Mouse (Mus musculus) gastrocnemius, adult 2 months (tissue): ENCODE results near the gene Bin2. TPM values are rescaled to one million over a fixed set of nuclear protein-coding genes. Genes with fewer than 3 reads are reported as not detected.

Experiments used
- DNase-seq: peaks from one replicate; pipeline ENCODE4 v3.0.0; 2022
- H3K27ac ChIP-seq: fragments of 200-600 bp; 2 replicates; pipeline ENCODE4 v1.8.1; 2022; ENCODE audit warnings: mild to moderate bottlenecking
- H3K4me3 ChIP-seq: fragments of 200-600 bp; 2 replicates; pipeline ENCODE4 v1.8.1; 2022; ENCODE audit warnings: mild to moderate bottlenecking, moderate library complexity
- CTCF ChIP-seq: fragments of 200-600 bp; IDR thresholded peaks from 2 replicates; pipeline ENCODE4 v1.8.1; 2022; ENCODE audit warnings: antibody characterized with exemption, mild to moderate bottlenecking, moderate library complexity
- intact Hi-C: fragments of 180-260 bp; cut with DNase I; formaldehyde crosslinking; loops from one replicate; pipeline ENCODE4 v1.15.1; 2025
- total RNA-seq, 2 experiments: library from RNA; stranded (reverse); gene quantifications; 2 replicates each; pipeline ENCODE4 v1.2.3; 2021

Bin2 gene
- total RNA-seq, 2 experiments from 2014 or later, result 0.69 TPM; not detected in 1

- Histone ChIP-seq H3K27ac (no peak overlapping the region), H3K4me3 (no peak overlapping the region)
- DNase-seq, result no peak
- TF ChIP-seq CTCF, result no peak
- intact Hi-C loops, result no loop called here
Measured at GRCm38 (mm10) chr15:100698078-100698477, 28.7 kb upstream of the Bin2 start.

- intact Hi-C loops, result no loop called here
- no peak for DNase-seq
Measured at GRCm38 (mm10) chr15:100694406-100694805, 25.1 kb upstream of the Bin2 start.

GRCm38 (mm10) chr15:100691990-100692389 lies 22.6 kb upstream of the Bin2 start:
- Histone ChIP-seq H3K4me3 (no peak overlapping the region), H3K27ac (no peak overlapping the region)
- TF ChIP-seq CTCF, result no peak
- intact Hi-C loops, result no loop called here
- no peak for DNase-seq

More at GRCm38 (mm10) chr15:100694406-100694805, 25.1 kb upstream of the Bin2 start:
- H3K27ac ChIP-seq, result no peak overlapping the region
- no peak overlapping the region for H3K4me3 ChIP-seq
- TF ChIP-seq CTCF, result no peak

GRCm38 (mm10) chr15:100687430-100687971 lies 18.1 kb upstream of the Bin2 start, which contains the start of gene Cela1:
Gene Cela1 (minus strand): TSS chr15:100687921.
- intact Hi-C loops, result no loop called here
- H3K4me3 ChIP-seq, result no peak within 1 kb of the TSS
- TF ChIP-seq CTCF, result no peak
- no peak for DNase-seq
- no peak within 1 kb of the TSS for H3K27ac ChIP-seq

- intact Hi-C loops, result no loop called here
- TF ChIP-seq CTCF, result no peak
- Histone ChIP-seq H3K4me3 (no peak overlapping the region), H3K27ac (no peak overlapping the region)
- DNase-seq, result no peak
Measured at GRCm38 (mm10) chr15:100686989-100687388, 17.6 kb upstream of the Bin2 start.

- Histone ChIP-seq H3K4me3 (no peak overlapping the region), H3K27ac (no peak overlapping the region)
- intact Hi-C loops, result no loop called here
- DNase-seq, result no peak
- no peak for TF ChIP-seq CTCF
Measured at GRCm38 (mm10) chr15:100686434-100686833, 17.1 kb upstream of the Bin2 start.

GRCm38 (mm10) chr15:100685849-100686248 lies 16.5 kb upstream of the Bin2 start:
- TF ChIP-seq CTCF, result no peak
- intact Hi-C loops, result no loop called here
- Histone ChIP-seq H3K4me3 (no peak overlapping the region), H3K27ac (no peak overlapping the region)
- no peak for DNase-seq

- intact Hi-C loops, result no loop called here
- DNase-seq, result no peak
- Histone ChIP-seq H3K27ac (no peak overlapping the region), H3K4me3 (no peak overlapping the region)
- no peak for TF ChIP-seq CTCF
Measured at GRCm38 (mm10) chr15:100685255-100685654, 15.9 kb upstream of the Bin2 start.

- intact Hi-C loops, result loop anchor here (5.0 kb wide), 1 partner anchor 72 kb away; no protein-coding TSS in a partner anchor
- Histone ChIP-seq H3K4me3 (no peak overlapping the region), H3K27ac (no peak overlapping the region)
- DNase-seq, result no peak
- TF ChIP-seq CTCF, result no peak
Measured at GRCm38 (mm10) chr15:100684450-100684849, 15.1 kb upstream of the Bin2 start.

- Histone ChIP-seq H3K4me3 (no peak overlapping the region), H3K27ac (no peak overlapping the region)
- DNase-seq, result peak; percentile 80
- intact Hi-C loops, result loop anchor here (2.0 to 5.0 kb wide), 3 partner anchors 71 to 214 kb away; partner anchors contain the start of gene Letmd1
- TF ChIP-seq CTCF, result peak; percentile 78
Measured at GRCm38 (mm10) chr15:100683041-100683440, 13.7 kb upstream of the Bin2 start.

- no peak for TF ChIP-seq CTCF
- intact Hi-C loops, result loop anchor here (2.0 to 5.0 kb wide), 3 partner anchors 69 to 213 kb away; partner anchors contain the start of gene Letmd1
- no peak overlapping the region for H3K4me3 ChIP-seq
- DNase-seq, result no peak
- H3K27ac ChIP-seq, result no peak overlapping the region
Measured at GRCm38 (mm10) chr15:100681770-100682169, 12.4 kb upstream of the Bin2 start.

GRCm38 (mm10) chr15:100680381-100680780 lies 11.0 kb upstream of the Bin2 start:
- TF ChIP-seq CTCF, result no peak
- no peak overlapping the region for H3K4me3 ChIP-seq
- no peak for DNase-seq
- H3K27ac ChIP-seq, result no peak overlapping the region
- intact Hi-C loops, result loop anchor here (5.0 kb wide), 1 partner anchor 68 kb away; no protein-coding TSS in a partner anchor

GRCm38 (mm10) chr15:100679005-100679404 lies 9.7 kb upstream of the Bin2 start:
- Histone ChIP-seq H3K27ac (no peak overlapping the region), H3K4me3 (no peak overlapping the region)
- no peak for TF ChIP-seq CTCF
- intact Hi-C loops, result no loop called here
- no peak for DNase-seq

GRCm38 (mm10) chr15:100678581-100678980 lies 9.2 kb upstream of the Bin2 start:
- no peak for DNase-seq
- no peak overlapping the region for H3K4me3 ChIP-seq
- no peak overlapping the region for H3K27ac ChIP-seq
- intact Hi-C loops, result no loop called here
- no peak for TF ChIP-seq CTCF
